Mouse (Mus musculus): Measurements from ENCODE around the gene Hist1h2bn. TPM values are rescaled to one million over a fixed set of nuclear protein-coding genes. Genes with fewer than 3 reads are reported as not detected.

Gene Hist1h2bn
- polyA plus RNA-seq, 1 experiment = 1.9 TPM

DNA sequence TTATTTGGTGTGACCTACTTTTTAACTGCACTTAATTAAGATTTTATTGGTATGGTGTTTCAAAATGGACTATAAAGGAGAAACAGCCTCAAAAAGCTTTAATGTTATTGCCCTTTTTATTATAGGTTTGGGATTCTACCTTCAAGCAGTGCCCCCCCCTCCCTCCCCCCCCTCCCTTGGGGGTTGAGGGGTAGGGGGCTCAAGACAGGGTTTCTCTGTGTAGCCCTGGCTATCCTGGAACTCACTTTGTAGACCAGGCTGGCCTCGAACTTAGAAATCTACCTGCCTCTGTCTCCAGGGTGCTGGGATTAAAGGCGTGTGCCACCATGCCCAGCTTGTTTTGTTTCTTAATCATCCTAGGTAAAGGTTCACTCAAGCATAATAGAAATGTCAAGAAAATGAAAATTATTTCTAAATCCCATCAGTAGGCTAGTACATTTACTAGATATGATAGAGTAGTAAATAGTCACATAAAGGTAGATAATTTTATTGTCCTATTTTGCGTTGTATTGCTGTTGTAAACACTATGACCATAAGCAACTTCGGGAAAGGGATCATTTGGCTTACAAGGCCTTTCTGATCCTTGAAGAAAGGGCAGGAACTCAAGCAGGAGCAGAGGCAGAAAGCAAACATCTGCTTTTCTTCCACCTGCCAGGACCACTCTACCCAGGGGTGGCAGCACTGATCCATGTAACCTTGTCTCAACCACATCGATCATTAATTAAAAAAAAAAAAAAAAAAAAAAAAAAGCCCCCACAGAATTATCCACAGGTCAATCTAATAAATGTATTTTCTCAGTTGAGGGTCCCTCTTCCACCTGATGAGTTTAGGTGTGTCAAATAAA lies 30.7 kb upstream of the Hist1h2bn start:
- no peak for DNase-seq (ENCODE audit: extremely low spot score in 1 of 2, low spot score in 1 of 2)

DNA sequence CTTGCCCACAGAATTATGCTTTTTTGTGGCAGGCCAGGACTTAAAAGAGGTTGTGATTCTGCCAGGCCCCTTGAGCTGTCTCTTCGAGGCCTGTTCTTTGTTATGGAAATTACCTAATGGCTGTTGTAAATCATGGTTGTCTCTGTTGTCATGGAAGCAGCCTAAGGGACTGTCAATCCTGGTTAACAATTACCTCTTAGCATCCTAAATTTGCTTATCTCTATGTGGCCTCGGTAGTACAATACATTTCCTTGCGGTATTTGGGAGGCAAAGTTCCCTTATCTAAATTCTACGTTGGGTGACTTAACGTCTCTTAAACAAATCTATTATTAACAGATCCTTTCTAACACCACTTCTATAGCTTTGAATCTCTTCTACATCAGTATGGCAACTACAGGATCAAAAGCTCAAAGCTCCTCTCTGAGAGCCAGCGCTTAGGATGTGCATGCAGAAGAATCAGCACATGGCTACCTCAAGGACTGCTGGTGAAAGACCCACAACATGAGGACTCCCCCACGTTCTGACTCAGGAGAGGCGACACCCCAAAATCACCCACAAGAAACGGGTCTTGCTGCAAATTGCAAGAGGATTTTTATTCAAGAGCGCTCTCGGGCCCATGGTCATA lies 25.9 kb upstream of the Hist1h2bn start:
- no peak for DNase-seq (ENCODE audit: extremely low spot score in 1 of 2, low spot score in 1 of 2)

- DNase-seq (ENCODE audit: extremely low spot score in 1 of 2, low spot score in 1 of 2) = no peak
Measured at GRCm38 (mm10) chr13:21729544-21729943, 24.4 kb upstream of the Hist1h2bn start.

GRCm38 (mm10) chr13:21733466-21733865 lies 20.5 kb upstream of the Hist1h2bn start:
- no peak for DNase-seq (ENCODE audit: extremely low spot score in 1 of 2, low spot score in 1 of 2)

GRCm38 (mm10) chr13:21734010-21734905 lies 19.7 kb upstream of the Hist1h2bn start:
- DNase-seq (ENCODE audit: extremely low spot score in 1 of 2, low spot score in 1 of 2) = peak; percentile 58 to 89

- DNase-seq (ENCODE audit: extremely low spot score in 1 of 2, low spot score in 1 of 2) = peak; percentile 72 to 85
Measured at GRCm38 (mm10) chr13:21734906-21735767, 18.8 kb upstream of the Hist1h2bn start, which contains the start of gene Hist1h4j. Gene Hist1h4j (plus strand): TSS chr13:21735064.

DNA sequence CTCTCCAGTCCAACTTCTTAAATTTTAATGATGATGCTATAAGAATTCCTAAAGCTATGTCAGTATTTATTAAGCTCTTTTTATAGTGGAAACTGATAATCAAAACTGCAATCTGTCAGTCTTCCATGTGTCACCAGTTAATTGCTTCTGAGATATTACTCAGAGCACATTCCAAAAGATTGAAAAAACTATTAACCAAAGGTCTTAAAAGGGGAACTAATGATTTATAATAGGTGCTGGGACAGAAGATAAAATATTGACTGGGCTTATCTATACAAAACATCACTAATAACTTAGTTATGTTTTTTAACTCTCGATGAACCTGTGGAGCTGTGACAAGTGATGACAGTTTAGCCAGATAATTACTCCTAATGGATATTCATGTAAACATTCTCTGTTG lies 8.9 kb upstream of the Hist1h2bn start:
- DNase-seq (ENCODE audit: extremely low spot score in 1 of 2, low spot score in 1 of 2) = no peak

- no peak for DNase-seq (ENCODE audit: extremely low spot score in 1 of 2, low spot score in 1 of 2)
Measured at GRCm38 (mm10) chr13:21749387-21750158, 4.3 kb upstream of the Hist1h2bn start.

GRCm38 (mm10) chr13:21750159-21751017 lies 3.5 kb upstream of the Hist1h2bn start, which contains the start of gene Hist1h4k:
Gene Hist1h4k (minus strand): TSS chr13:21750505.
- peak; percentile 87 to 96 for DNase-seq (ENCODE audit: extremely low spot score in 1 of 2, low spot score in 1 of 2)

DNA sequence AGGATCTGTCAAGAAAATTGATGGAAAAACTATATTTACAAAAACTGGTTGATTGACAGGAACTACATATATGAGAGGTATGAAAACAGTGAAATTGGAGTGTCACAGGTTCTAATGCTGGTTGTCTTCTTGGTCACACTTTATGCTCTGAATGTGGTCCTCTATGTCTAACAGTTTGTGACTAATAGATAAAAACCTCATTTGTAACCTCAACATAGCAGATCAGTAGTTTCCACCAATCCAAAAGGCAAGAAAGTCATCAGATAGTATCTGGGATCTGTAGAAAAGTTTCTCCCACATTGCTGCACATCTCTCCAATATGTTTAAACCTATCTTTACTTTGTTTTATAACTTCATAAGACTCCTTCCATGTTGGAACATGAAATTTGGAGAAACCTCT lies 2.5 kb upstream of the Hist1h2bn start:
- DNase-seq (ENCODE audit: extremely low spot score in 1 of 2, low spot score in 1 of 2) = no peak

GRCm38 (mm10) chr13:21751827-21752226 lies 2.1 kb upstream of the Hist1h2bn start:
- DNase-seq (ENCODE audit: extremely low spot score in 1 of 2, low spot score in 1 of 2) = no peak

- DNase-seq (ENCODE audit: extremely low spot score in 1 of 2, low spot score in 1 of 2) = no peak
Measured at GRCm38 (mm10) chr13:21752356-21752755, 1.6 kb upstream of the Hist1h2bn start.

- DNase-seq (ENCODE audit: extremely low spot score in 1 of 2, low spot score in 1 of 2) = peak in 1 of 2 experiments; percentile 15
Measured at GRCm38 (mm10) chr13:21753051-21753523, 836 bp upstream of the Hist1h2bn start.

DNA sequence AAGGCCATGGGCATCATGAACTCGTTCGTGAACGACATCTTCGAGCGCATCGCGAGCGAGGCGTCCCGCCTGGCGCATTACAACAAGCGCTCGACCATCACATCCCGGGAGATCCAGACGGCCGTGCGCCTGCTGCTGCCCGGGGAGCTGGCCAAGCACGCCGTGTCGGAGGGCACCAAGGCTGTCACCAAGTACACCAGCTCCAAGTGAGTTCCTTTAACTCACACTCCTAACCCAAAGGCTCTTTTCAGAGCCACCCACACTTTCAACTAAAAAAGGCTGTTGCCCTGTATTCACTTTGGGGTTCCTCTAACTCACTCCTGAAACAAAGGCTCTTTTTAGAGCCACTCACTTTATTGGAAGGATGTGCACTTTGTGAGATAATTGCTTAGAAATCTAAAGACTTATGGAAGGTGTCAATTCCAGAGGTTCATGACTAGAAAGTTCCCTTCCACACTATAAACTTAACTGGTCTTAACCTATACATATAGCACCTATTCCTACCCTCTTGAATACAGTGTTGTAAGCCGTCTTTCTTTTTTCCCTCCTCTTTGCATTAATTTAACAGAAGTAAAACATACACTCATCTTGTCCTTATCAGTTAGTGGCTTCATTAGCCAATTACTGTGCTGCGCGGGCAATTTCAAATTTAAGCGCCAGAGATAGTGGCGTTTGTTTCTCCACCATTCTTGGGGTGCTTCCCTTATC lies 525 bp downstream of the Hist1h2bn start:
- peak in 1 of 2 experiments; percentile 51 for DNase-seq (ENCODE audit: extremely low spot score in 1 of 2, low spot score in 1 of 2)

GRCm38 (mm10) chr13:21755707-21756106 lies 1.8 kb downstream of the Hist1h2bn start:
- DNase-seq (ENCODE audit: extremely low spot score in 1 of 2, low spot score in 1 of 2) = no peak

DNA sequence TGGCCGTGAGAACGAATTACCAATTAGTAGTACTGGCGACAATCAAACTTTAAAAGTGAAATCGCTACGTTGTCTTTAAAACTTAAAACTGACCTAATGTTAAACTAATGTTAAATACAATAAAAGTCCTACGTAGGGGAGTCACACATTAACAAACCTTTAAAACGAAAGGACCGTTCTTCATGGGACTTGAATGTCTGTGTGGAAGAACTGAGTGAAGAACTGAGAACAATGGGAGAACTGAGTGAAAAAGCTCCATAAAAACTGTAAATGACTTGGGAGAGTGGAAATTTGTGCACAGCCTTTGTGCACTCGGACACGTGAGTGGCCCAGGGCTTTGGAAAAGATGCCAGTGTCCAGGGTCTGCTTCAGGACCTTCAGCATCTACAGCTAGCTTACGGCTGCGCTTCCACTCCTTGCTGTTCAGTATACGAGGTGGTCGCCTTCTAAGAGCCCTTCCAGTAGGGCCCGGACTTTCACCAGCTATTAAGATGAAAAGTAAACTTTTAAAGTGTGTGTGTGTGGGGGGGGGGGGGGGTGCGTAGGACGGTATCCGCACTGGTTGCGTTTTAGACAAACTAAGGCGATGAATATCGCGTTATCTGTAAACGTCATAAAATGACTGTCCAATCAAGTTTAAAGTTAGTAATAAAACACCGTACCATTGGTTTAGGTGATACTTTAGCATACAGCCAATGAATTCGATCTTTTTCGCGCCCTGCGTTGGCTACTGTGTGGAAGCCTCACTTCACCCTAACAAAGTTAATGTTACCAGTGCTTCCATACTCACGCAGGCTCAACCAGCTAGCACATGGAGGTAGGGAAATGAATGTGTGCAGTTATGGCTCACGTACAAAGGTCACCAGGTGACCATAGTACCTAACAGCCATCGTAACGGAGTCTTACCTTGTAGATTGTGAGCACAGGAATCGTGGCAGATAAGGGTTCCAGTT lies 25.2 kb downstream of the Hist1h2bn start:
- DNase-seq (ENCODE audit: extremely low spot score in 1 of 2, low spot score in 1 of 2) = peak; percentile 78 to 89
